Mouse (Mus musculus) E14TG2a.4 (cell line): ENCODE measurements around the gene Dnaja3.

Source experiments
- H3K27me3 ChIP-seq: 2 replicates; pipeline ENCODE4 v1.6.1; 2014; ENCODE audit warnings: low read length, control low read depth; ENCODE audit not compliant: insufficient read depth
- H3K36me3 ChIP-seq: 2 replicates; pipeline ENCODE4 v1.6.1; 2014; ENCODE audit warnings: low read length, control low read depth; ENCODE audit not compliant: insufficient read depth
- H3K4me1 ChIP-seq: replicated peaks from 2 replicates; pipeline ENCODE4 v1.6.1; 2014; ENCODE audit warnings: low read depth, low read length, control low read depth
- H3K4me3 ChIP-seq: replicated peaks from 2 replicates; pipeline ENCODE4 v1.5.1; 2014; ENCODE audit warnings: mild to moderate bottlenecking, low read length
- H3K9me3 ChIP-seq: 2 replicates; pipeline ENCODE4 v1.6.1; 2014; ENCODE audit warnings: low read length, control low read depth
- CTCF ChIP-seq: conservative IDR thresholded peaks from 2 replicates; pipeline ENCODE4 v1.5.1; 2014; ENCODE audit warnings: low read length
- NANOG ChIP-seq: IDR thresholded peaks from 2 replicates; pipeline ENCODE4 v1.6.1; 2014; ENCODE audit warnings: borderline replicate concordance, low read length, mixed read lengths
- POU5F1 ChIP-seq: IDR thresholded peaks from 2 replicates; pipeline ENCODE4 v1.6.1; 2014; ENCODE audit warnings: low read length, borderline replicate concordance

Dnaja3 gene

GRCm38 (mm10) chr16:4615297-4615696 lies 24.5 kb upstream of the Dnaja3 start:
- H3K9me3 ChIP-seq, result no peaks in the 10 kb centered on the region
- TF ChIP-seq POU5F1 (no peak), CTCF (no peak), NANOG (no peak)

DNA sequence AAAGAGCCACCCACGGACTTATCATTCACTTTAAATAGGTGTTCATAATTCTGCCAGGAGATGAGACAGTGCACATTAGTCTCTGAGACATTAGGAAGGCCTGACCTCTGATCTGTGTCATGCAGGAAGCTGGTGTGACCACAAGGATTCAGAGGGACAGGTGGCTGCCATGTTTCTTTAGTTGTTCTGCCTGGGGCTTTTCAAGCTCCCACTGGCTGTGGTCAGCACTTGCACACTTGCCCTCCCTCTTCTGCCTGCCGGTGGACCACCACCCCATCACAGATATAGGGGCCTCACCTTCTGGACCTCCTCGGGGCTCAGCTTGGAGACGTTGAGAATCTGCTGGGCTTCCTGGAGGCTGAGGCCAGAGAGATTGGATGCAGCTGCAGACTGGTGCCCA lies 23.0 kb upstream of the Dnaja3 start:
- no peak for TF ChIP-seq NANOG
- TF ChIP-seq POU5F1, result no peak
- no peak for TF ChIP-seq CTCF
- peaks cover 77% of the 10 kb centered on the region for H3K4me1 ChIP-seq
- H3K36me3 ChIP-seq, result peaks cover 88% of the 10 kb centered on the region
- H3K4me3 ChIP-seq, result no peak overlapping the region
- no peaks in the 10 kb centered on the region for H3K27me3 ChIP-seq
- H3K9me3 ChIP-seq, result no peaks in the 10 kb centered on the region

More at GRCm38 (mm10) chr16:4615297-4615696, 24.5 kb upstream of the Dnaja3 start:
- peaks cover 78% of the 10 kb centered on the region for H3K4me1 ChIP-seq
- H3K27me3 ChIP-seq, result no peaks in the 10 kb centered on the region
- peaks cover 96% of the 10 kb centered on the region for H3K36me3 ChIP-seq
- no peak overlapping the region for H3K4me3 ChIP-seq

DNA sequence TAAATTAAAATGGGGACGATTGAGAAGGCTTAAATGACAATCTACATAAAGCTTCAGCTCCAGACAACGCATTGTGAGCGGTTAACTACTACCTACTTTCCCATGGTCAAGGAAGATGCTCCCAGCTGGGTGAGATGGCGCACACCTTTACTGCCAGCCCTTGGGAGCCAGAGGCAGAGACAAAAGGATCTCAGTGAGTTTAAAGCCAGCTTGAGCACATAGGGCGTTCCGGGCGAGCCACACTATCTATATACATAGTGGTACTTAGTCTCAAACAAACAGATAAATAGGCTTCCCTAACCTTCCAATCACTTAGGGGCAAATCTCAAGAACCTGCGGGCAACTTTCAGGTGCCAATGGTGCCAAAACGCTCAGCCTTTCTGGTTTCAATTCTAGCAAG lies 15.7 kb upstream of the Dnaja3 start:
- Histone ChIP-seq H3K4me3 (peak overlapping the region; percentile 92), H3K4me1 (peaks cover 82% of the 10 kb centered on the region), H3K9me3 (no peaks in the 10 kb centered on the region), H3K27me3 (no peaks in the 10 kb centered on the region), H3K36me3 (peaks cover 58% of the 10 kb centered on the region)
- no peak for TF ChIP-seq NANOG
- no peak for TF ChIP-seq CTCF
- TF ChIP-seq POU5F1, result no peak

GRCm38 (mm10) chr16:4624481-4625110 lies 15.2 kb upstream of the Dnaja3 start, which contains the start of gene Pam16:
Gene Pam16, minus strand, starts transcription at chr16:4624988.
- no peak for TF ChIP-seq NANOG
- TF ChIP-seq POU5F1, result no peak
- TF ChIP-seq CTCF, result no peak
- H3K36me3 ChIP-seq, result peaks cover 62% of the 10 kb centered on the region

GRCm38 (mm10) chr16:4627105-4627504 lies 12.7 kb upstream of the Dnaja3 start:
- Histone ChIP-seq H3K27me3 (no peaks in the 10 kb centered on the region), H3K4me3 (no peak overlapping the region)

More at GRCm38 (mm10) chr16:4624481-4625110, 15.2 kb upstream of the Dnaja3 start, which contains the start of gene Pam16:
- Histone ChIP-seq H3K4me1 (peaks cover 82% of the 10 kb centered on the region), H3K4me3 (peak within 1 kb of the TSS; percentile 92), H3K9me3 (no peaks in the 10 kb centered on the region), H3K27me3 (no peaks in the 10 kb centered on the region)

DNA sequence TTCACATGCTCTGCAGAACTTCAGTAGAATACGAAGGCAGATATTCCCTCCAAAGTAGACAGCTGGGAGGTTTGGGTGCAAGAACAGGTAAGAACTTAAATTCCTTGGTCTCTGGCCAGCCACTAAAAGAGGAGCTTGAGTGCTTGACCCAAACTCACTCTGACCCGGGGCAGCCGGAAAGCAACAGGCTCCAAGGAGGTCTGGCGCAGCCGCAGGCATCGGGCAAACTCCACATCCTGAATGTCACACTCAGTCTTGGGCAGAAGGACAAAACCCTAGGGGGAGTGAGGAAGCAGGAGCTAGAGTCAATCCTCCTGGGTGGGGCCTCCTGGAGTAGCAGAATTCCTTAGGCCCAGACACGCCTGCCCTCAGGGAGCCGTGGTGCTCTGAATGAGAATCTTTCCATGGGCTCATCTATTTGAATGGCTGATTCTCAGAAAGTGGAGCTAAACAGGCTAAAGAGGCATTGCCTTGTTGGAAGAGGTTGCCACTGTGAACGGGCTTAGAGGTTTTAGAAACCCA lies 10.8 kb upstream of the Dnaja3 start:
- no peak overlapping the region for H3K4me3 ChIP-seq
- peaks cover 64% of the 10 kb centered on the region for H3K36me3 ChIP-seq
- TF ChIP-seq POU5F1, result no peak
- TF ChIP-seq CTCF, result no peak
- TF ChIP-seq NANOG, result no peak
- H3K9me3 ChIP-seq, result no peaks in the 10 kb centered on the region
- H3K27me3 ChIP-seq, result no peaks in the 10 kb centered on the region
- H3K4me1 ChIP-seq, result peaks cover 78% of the 10 kb centered on the region

More at GRCm38 (mm10) chr16:4627105-4627504, 12.7 kb upstream of the Dnaja3 start:
- no peak for TF ChIP-seq NANOG
- TF ChIP-seq POU5F1, result no peak
- no peak for TF ChIP-seq CTCF
- H3K4me1 ChIP-seq, result peaks cover 78% of the 10 kb centered on the region
- H3K9me3 ChIP-seq, result no peaks in the 10 kb centered on the region
- H3K36me3 ChIP-seq, result peaks cover 68% of the 10 kb centered on the region

DNA sequence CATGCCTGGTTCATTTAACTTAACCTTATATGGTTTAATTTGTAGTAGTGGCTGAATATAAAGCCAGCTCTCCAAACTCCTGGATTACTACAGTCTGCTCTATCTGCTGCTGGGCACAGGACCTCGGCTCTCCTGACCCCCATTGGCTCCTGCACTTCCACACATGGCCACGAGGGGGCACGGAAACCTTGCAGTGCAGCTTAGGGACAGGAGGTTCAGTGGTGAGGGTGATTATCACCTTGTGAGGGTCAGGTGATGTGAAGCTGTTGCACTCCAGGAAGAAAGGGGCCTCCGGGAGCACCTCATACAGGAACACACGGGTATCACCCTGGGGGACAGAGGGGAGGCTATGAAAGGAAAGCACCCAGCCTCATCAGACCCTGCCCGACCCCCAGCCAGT lies 9.8 kb upstream of the Dnaja3 start:
- no peak for TF ChIP-seq POU5F1
- TF ChIP-seq CTCF, result peak; percentile 99
- Histone ChIP-seq H3K9me3 (no peaks in the 10 kb centered on the region), H3K4me1 (peaks cover 83% of the 10 kb centered on the region), H3K27me3 (no peaks in the 10 kb centered on the region), H3K4me3 (no peak overlapping the region), H3K36me3 (peaks cover 74% of the 10 kb centered on the region)

GRCm38 (mm10) chr16:4632050-4632449 lies 7.7 kb upstream of the Dnaja3 start:
- peaks cover 76% of the 10 kb centered on the region for H3K36me3 ChIP-seq

More at GRCm38 (mm10) chr16:4632050-4632449, 7.7 kb upstream of the Dnaja3 start:
- Histone ChIP-seq H3K4me3 (no peak overlapping the region), H3K27me3 (no peaks in the 10 kb centered on the region), H3K9me3 (no peaks in the 10 kb centered on the region), H3K4me1 (peaks cover 82% of the 10 kb centered on the region)
- no peak for TF ChIP-seq POU5F1
- no peak for TF ChIP-seq NANOG
- peak; percentile 47 for TF ChIP-seq CTCF
